Mouse (Mus musculus) lung, postnatal 0 days (tissue): Measurements from ENCODE around the gene Erc2.

ENCODE experiments used
- CTCF ChIP-seq: IDR thresholded peaks from 2 replicates; pipeline ENCODE4 v1.5.1; 2016; ENCODE audit warnings: antibody characterized with exemption, mild to moderate bottlenecking
- EP300 ChIP-seq: IDR thresholded peaks from 2 replicates; pipeline ENCODE4 v1.6.1; 2016; ENCODE audit warnings: antibody characterized with exemption, mild to moderate bottlenecking, control low read depth

- TF ChIP-seq EP300 = no peak
- no peak for TF ChIP-seq CTCF
These were observed 716.9 kb downstream of the Erc2 start for GRCm38 (mm10) chr14:28339146-28339545.
